ENCODE assay signal across 8 mouse cellular contexts in genomic region chr2:155074766-155075330, GRCm38 (mm10). TPM values are rescaled to one million over a fixed set of nuclear protein-coding genes. Genes with fewer than 3 reads are reported as not detected.
A peak's percentile ranks its signal among the peaks of the same experiment; 100 is the strongest.
DNase-seq lines count a peak whose midpoint lies in the region; ATAC-seq and TF ChIP-seq lines count a peak whose summit lies in the region.

No protein-coding gene starts in this region.

- H3K36me3 ChIP-seq in testis, adult 2 months (ENCODE audit: control insufficient read depth, insufficient read depth, low read length): no peaks in the 10 kb centered on the region
- no peaks in the 10 kb centered on the region for H3K36me3 ChIP-seq in heart, embryonic 15.5 days
- no peaks in the 10 kb centered on the region for H3K36me3 ChIP-seq in liver, embryonic 14.5 days (replicated peaks; ENCODE audit: control insufficient read depth, insufficient read depth, low read depth)
- H3K36me3 ChIP-seq in stomach, embryonic 15.5 days: no peaks in the 10 kb centered on the region

- peak overlapping the region; percentile 69 for H3K9ac ChIP-seq in heart, embryonic 15.5 days
- peak overlapping the region; percentile 75 for H3K9ac ChIP-seq in liver, embryonic 14.5 days (replicated peaks)
- H3K9ac ChIP-seq in stomach, embryonic 15.5 days: 0 out of 2 replicates have a peak overlapping the region, but pooled peaks have one; percentile 49

- no peaks in the 10 kb centered on the region for H3K27me3 ChIP-seq in testis, adult 2 months (ENCODE audit: control insufficient read depth, insufficient read depth, low read length)
- no peaks in the 10 kb centered on the region for H3K27me3 ChIP-seq in heart, embryonic 15.5 days
- no peaks in the 10 kb centered on the region for H3K27me3 ChIP-seq in liver, embryonic 14.5 days (ENCODE audit: control insufficient read depth, insufficient read depth, low read length)
- H3K27me3 ChIP-seq in stomach, embryonic 15.5 days (replicated peaks): no peaks in the 10 kb centered on the region

- no peak for TF ChIP-seq EP300 in liver, embryonic 14.5 days (IDR thresholded peaks at IDR 0.05; ENCODE audit: low read depth)

- 17% methylated on average over 12 of the region's 12 CpGs for WGBS in heart, embryonic 15.5 days
- WGBS in liver, embryonic 14.5 days (ENCODE audit: insufficient replicate concordance): 10% methylated on average over 12 of the region's 12 CpGs
- WGBS in stomach, embryonic 15.5 days: 23% methylated on average over 12 of the region's 12 CpGs

- H3K27ac ChIP-seq in testis, adult 2 months (ENCODE audit: control insufficient read depth, insufficient read depth, low read depth, low read length): peak overlapping the region; percentile 46
- peak overlapping the region; percentile 68 for H3K27ac ChIP-seq in heart, embryonic 15.5 days
- peak overlapping the region; percentile 47 for H3K27ac ChIP-seq in liver, embryonic 14.5 days
- H3K27ac ChIP-seq in stomach, embryonic 15.5 days: peak overlapping the region; percentile 83

- H3K4me3 ChIP-seq in testis, adult 2 months (ENCODE audit: control insufficient read depth, low read depth, low read length): peak overlapping the region; percentile 82
- H3K4me3 ChIP-seq in heart, embryonic 15.5 days: peak overlapping the region; percentile 78
- peak overlapping the region; percentile 75 to 79 for H3K4me3 ChIP-seq in liver, embryonic 14.5 days (ENCODE audit: insufficient read depth in 1 of 2, low read depth in 2 of 2, low read length in 2 of 2)
- H3K4me3 ChIP-seq in stomach, embryonic 15.5 days (replicated peaks): peak overlapping the region; percentile 77

- H3K4me1 ChIP-seq in testis, adult 2 months (ENCODE audit: control insufficient read depth, insufficient read depth, low read length): peaks cover 8% of the 10 kb centered on the region
- peaks cover 25% of the 10 kb centered on the region for H3K4me1 ChIP-seq in heart, embryonic 15.5 days (replicated peaks)
- H3K4me1 ChIP-seq in liver, embryonic 14.5 days (replicated peaks; ENCODE audit: control insufficient read depth in 2 of 2, insufficient read depth in 2 of 2, low read length in 1 of 2): peaks cover 13 to 33% of the 10 kb centered on the region in 2 experiments
- peaks cover 22% of the 10 kb centered on the region for H3K4me1 ChIP-seq in stomach, embryonic 15.5 days

- TF ChIP-seq POLR2A in testis, adult 2 months (IDR thresholded peaks at IDR 0.05; ENCODE audit: control insufficient read depth, low read depth, low read length): no peak

- DNase-seq in frontal cortex, postnatal 10 days (ENCODE audit: low spot score in 2 of 2): no peak
- no peak for DNase-seq in testis, postnatal 14 days (ENCODE audit: low spot score)
- DNase-seq in liver, embryonic 14.5 days (ENCODE audit: low read depth in 3 of 3, low spot score in 3 of 3): no peak
- no peak for DNase-seq in adipocyte (ENCODE audit: low spot score)

- TF ChIP-seq CTCF in testis, adult 2 months (IDR thresholded peaks at IDR 0.05; ENCODE audit: control insufficient read depth, insufficient read depth, insufficient replicate concordance, low read depth, low read length): no peak
- TF ChIP-seq CTCF in liver, embryonic 14.5 days (IDR thresholded peaks at IDR 0.05; ENCODE audit: low read depth): no peak

- peak overlapping the region; percentile 74 for H3K4me2 ChIP-seq in heart, embryonic 15.5 days
- peak overlapping the region; percentile 88 for H3K4me2 ChIP-seq in liver, embryonic 14.5 days (ENCODE audit: low read depth)
- H3K4me2 ChIP-seq in stomach, embryonic 15.5 days: peak overlapping the region; percentile 72

- ATAC-seq in frontal cortex, adult (ENCODE audit: low TSS enrichment): peak; percentile 20
- no peak for ATAC-seq in heart, embryonic 15.5 days (replicated peaks; ENCODE audit: insufficient number of reproducible peaks, insufficient read depth, low FRiP score, low read depth)
- ATAC-seq in liver, embryonic 14.5 days (ENCODE audit: insufficient read depth): peak; percentile 2; the same call in 1 of the 2 replicates
- ATAC-seq in stomach, embryonic 15.5 days (ENCODE audit: insufficient read depth, low FRiP score, low read depth): no peak

- no peaks in the 10 kb centered on the region for H3K9me3 ChIP-seq in heart, embryonic 15.5 days (replicated peaks)
- no peaks in the 10 kb centered on the region for H3K9me3 ChIP-seq in liver, embryonic 14.5 days (ENCODE audit: control insufficient read depth, low read length)
- H3K9me3 ChIP-seq in stomach, embryonic 15.5 days: no peaks in the 10 kb centered on the region

RNA-seq across cellular contexts. Expression of gene Ahcy, which starts 0.6 kb away (rescaled TPM):
- polyA plus RNA-seq in testis, adult 2 months (2012; rRNA removed): 28.3 and 30.3 TPM in 2 replicates
- polyA plus RNA-seq in heart, embryonic 15.5 days (2015; fragmentation: Nextera tagmentation; extraction: Ambion mirVana): 36.9 and 46.4 TPM in 2 replicates
- 88.4 and 89.4 TPM in 2 replicates for polyA plus RNA-seq in liver, embryonic 14.5 days (2012; rRNA removed)
- 61.3 and 65.7 TPM in 2 replicates for polyA plus RNA-seq in liver, embryonic 14.5 days (2014; fragmentation: Nextera tagmentation; extraction: Ambion mirVana)
- polyA plus RNA-seq in stomach, embryonic 15.5 days (2015; fragmentation: Nextera tagmentation; extraction: Ambion mirVana): 63.5 and 72.9 TPM in 2 replicates

RNA-seq across cellular contexts. Expression of gene Gm14226, which starts 56.8 kb away (rescaled TPM):
- 42.6 and 58.7 TPM in 2 replicates for polyA plus RNA-seq in testis, adult 2 months (2012; rRNA removed)
- 0.39 and 0.42 TPM in 2 replicates for polyA plus RNA-seq in heart, embryonic 15.5 days (2015; fragmentation: Nextera tagmentation; extraction: Ambion mirVana)
- polyA plus RNA-seq in liver, embryonic 14.5 days (2012; rRNA removed): 0.14 and 0.16 TPM in 2 replicates
- polyA plus RNA-seq in liver, embryonic 14.5 days (2014; fragmentation: Nextera tagmentation; extraction: Ambion mirVana): 0.36 and 0.49 TPM in 2 replicates
- 2.6 and 3.1 TPM in 2 replicates for polyA plus RNA-seq in stomach, embryonic 15.5 days (2015; fragmentation: Nextera tagmentation; extraction: Ambion mirVana)

RNA-seq across cellular contexts. Expression of gene Itch, which starts 58.5 kb away (rescaled TPM):
- polyA plus RNA-seq in testis, adult 2 months (2012; rRNA removed): 6.6 and 8.1 TPM in 2 replicates
- 34.9 and 35.6 TPM in 2 replicates for polyA plus RNA-seq in heart, embryonic 15.5 days (2015; fragmentation: Nextera tagmentation; extraction: Ambion mirVana)
- polyA plus RNA-seq in liver, embryonic 14.5 days (2012; rRNA removed): 4.7 and 6.0 TPM in 2 replicates
- polyA plus RNA-seq in liver, embryonic 14.5 days (2014; fragmentation: Nextera tagmentation; extraction: Ambion mirVana): 14.2 and 14.4 TPM in 2 replicates
- 49.4 and 51.0 TPM in 2 replicates for polyA plus RNA-seq in stomach, embryonic 15.5 days (2015; fragmentation: Nextera tagmentation; extraction: Ambion mirVana)

Comparison
In these comparisons a context has a peak if more than half of its experiments do, and no peak if none do; other contexts are left out.
1. ATAC-seq: peak in frontal cortex, adult (single experiment) and liver, embryonic 14.5 days (single experiment); none in heart, embryonic 15.5 days (single experiment) and stomach, embryonic 15.5 days (single experiment).
2. RNA of gene Gm14226, which starts 56.8 kb away (polyA plus RNA-seq): 42.6 to 58.7 TPM in testis, adult 2 months; 2.6 to 3.1 TPM in stomach, embryonic 15.5 days, 0.39 to 0.42 TPM in heart, embryonic 15.5 days and 0.14 to 0.49 TPM in liver, embryonic 14.5 days; every median in the first group is over 10 times any median in the second.
3. Peak in every context shown above with its lines, with median percentiles within 50 percentile points of each other: H3K27ac ChIP-seq, H3K4me3 ChIP-seq, H3K4me2 ChIP-seq and H3K9ac ChIP-seq.